Mouse (Mus musculus): ENCODE measurements around the gene Zfp867.

Zfp867 gene

GRCm38 (mm10) chr11:59472326-59472677, at the start of gene Zfp867:
Zfp867 (minus strand) TSS chr11:59472474.
- peak; percentile 85 for DNase-seq (ENCODE audit: low spot score)

- DNase-seq (ENCODE audit: low spot score): no peak
Measured at GRCm38 (mm10) chr11:59519741-59520495, 47.6 kb upstream of the Zfp867 start.

DNA sequence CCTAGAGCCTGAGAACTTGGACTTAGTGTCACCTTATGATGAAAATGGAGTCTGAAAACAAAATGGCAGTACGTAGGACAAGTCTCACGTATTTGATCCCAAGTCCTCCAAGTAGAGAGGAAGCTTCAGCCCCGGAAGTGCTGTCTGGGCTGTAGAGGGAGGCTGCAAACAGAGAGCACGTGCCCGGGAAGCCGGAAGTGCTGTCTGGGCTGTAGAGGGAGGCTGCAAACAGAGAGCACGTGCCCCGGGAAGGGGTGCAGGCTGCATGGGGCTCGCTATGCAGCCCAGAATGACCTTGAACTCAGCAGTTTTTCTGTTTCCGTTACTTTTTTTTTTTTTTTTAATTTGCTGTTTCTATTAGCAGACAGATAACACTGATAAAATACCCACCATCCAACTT, 46.0 kb upstream of the Zfp867 start:
- DNase-seq (ENCODE audit: low spot score): peak; percentile 42

- DNase-seq (ENCODE audit: low spot score): no peak
Measured at GRCm38 (mm10) chr11:59517441-59517840, 45.2 kb upstream of the Zfp867 start.

DNA sequence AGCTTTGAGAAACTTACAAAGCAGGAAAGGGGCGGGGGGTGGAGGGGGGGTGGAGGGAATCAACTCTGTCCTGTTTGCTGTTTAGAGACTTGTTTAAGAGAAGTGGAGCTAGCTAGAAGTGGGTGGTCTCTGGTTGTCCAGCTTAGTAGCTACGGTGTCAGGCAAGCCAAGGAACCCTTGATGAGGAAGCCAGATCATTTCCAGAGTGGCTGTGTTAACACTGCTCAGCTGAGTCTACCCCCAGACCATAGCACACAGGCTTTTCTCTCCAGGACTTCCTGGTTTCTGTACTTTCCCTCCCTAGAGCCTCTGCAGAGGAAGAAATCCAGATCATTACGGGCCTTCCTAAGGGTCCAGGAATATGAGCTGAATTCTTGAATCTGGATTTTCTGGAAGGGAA, 42.5 kb upstream of the Zfp867 start:
- no peak for DNase-seq (ENCODE audit: low spot score)

GRCm38 (mm10) chr11:59514381-59514780, 42.1 kb upstream of the Zfp867 start:
- no peak for DNase-seq (ENCODE audit: low spot score)

DNA sequence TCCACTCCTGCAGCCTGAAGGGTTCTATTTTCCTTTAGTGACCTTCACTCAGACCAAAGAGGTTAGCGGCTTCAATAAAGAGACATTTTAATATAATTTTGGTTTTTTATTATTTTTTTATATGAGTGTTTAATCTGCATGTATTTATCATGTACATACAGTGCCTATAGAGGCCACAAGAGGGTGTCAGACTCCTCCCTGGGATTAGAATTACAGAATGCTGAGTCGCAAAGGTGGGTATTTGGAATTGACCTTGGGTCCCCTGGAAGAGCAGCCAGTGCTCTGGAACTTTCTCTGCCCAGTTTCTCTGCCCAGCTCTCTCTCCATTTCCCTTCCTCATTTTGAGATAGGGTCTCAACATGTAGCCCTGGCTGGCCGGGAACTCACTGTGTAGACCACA, 41.3 kb upstream of the Zfp867 start:
- DNase-seq (ENCODE audit: low spot score): no peak

GRCm38 (mm10) chr11:59512733-59513132, 40.5 kb upstream of the Zfp867 start:
- DNase-seq (ENCODE audit: low spot score): no peak

DNA sequence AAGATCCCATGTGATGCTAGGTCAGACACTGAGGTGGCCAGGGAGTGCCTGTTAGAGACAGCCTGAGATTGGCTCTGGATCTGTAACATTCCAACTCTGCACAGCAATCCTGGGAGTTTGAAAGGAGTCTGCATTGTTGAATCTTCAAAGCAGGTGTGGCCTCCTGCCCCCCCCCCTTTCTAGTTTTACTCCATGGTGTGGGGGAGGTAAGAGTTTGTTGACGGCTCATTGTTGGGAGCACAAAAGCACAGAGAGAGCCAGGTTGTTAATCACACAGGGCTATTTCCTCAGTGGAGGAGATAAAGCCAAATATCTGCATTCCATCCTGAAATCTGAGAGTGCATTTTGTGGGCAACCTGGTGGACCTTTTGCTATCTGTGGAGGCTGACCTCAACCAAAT, 39.3 kb upstream of the Zfp867 start:
- no peak for DNase-seq (ENCODE audit: low spot score)

- no peak for DNase-seq (ENCODE audit: low spot score)
Measured at GRCm38 (mm10) chr11:59506713-59507074, 34.4 kb upstream of the Zfp867 start.

- DNase-seq (ENCODE audit: low spot score): peak; percentile 67
Measured at GRCm38 (mm10) chr11:59505839-59506712, 33.8 kb upstream of the Zfp867 start.

GRCm38 (mm10) chr11:59505351-59505838, 33.1 kb upstream of the Zfp867 start:
- peak; percentile 62 for DNase-seq (ENCODE audit: low spot score)

DNA sequence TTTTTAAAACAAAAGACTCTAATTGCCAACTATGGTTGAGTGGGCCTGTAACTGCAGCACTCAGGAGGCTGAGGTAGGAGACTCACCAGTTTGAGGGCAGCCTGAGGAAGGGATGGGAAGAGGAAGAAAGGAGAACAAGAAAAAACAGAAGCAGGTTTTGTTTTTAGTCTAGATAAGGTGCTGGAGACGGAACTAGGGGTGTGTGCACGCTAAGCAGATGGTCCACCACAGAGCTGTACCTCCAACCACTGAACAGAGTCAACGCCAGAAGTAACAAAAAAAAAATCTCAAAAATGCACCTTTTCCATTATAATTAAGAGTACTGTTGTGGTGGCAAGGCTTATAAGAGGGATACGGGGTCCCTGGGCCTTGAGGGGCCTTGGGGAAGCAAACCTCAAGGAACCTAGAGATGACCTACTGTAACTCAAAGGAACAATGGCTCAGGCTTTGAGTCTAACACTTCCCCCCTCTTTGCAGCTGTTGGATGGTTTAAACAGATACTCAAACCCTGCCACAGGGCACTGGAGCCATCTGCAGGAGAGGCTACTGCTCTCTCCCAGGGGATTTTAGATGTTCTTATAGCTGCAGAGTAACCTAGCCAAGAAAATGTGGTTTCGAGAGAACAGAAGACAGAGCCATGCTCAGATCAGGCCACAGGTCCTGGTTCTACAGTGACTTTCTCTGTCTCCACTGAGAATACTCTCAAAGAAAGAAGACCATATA, 29.9 kb upstream of the Zfp867 start:
- no peak for DNase-seq (ENCODE audit: low spot score)

GRCm38 (mm10) chr11:59497747-59498146, 25.5 kb upstream of the Zfp867 start:
- no peak for DNase-seq (ENCODE audit: low spot score)

GRCm38 (mm10) chr11:59496672-59497310, 24.5 kb upstream of the Zfp867 start:
- DNase-seq (ENCODE audit: low spot score): no peak

GRCm38 (mm10) chr11:59486222-59486621, 13.9 kb upstream of the Zfp867 start:
- DNase-seq (ENCODE audit: low spot score): no peak

DNA sequence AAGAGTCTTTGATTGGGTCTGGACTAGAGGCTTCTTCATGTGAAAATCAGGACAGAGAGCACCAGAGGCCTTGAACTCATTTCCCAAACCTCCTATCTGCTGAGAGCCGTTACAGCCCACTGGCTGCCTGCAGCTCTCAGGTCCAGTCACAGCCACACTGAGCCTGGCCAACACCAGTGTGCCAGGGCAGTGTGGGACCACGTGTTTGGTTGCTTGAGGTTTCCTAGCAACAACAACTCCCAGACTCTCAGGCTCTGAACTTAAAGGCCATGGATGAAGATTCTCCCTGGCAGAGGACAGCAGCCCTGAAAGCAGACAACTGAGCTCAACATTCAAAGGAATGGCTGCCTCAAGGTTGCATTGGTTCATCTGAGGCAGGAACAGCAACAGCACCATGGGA, 13.4 kb upstream of the Zfp867 start:
- no peak for DNase-seq (ENCODE audit: low spot score)

DNA sequence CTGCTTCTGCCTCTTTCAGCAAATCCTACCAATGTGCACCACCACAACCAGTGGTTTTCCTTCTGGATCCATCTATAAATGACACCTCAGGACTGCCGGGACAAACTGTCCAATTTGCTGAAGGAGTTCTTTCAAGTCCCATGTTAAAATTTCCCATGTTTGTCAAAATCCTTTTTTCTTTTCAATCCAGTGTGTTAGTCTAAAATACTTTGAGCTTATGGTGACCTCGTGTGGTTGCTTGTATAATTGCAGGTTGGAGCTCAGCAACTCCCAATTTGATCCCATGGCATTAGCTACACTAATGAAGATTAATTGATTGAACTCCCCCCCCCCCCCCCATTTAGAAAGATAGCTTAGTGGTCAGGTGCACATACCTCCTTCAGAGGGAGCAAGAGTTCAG, 10.9 kb upstream of the Zfp867 start:
- DNase-seq (ENCODE audit: low spot score): peak; percentile 35

DNA sequence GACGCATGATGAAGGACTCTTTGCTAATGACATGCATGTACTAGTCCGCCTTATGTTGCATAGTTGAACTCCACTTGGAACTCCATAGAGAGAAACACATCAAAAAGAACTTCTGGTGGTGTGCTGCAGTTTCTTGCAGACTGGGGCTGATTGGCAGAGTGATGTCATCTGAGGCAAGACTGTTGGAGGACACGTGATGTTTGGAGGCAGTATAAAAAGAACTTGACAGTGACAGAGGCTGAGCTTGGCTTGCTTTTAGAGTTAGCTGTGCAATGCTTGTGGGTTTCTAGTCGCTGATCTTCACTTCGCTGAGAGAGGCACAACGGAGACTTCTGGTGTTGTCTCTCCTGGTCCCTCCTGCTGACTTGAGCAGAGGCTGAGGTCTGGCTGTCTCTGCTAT, 5.0 kb upstream of the Zfp867 start:
- no peak for DNase-seq (ENCODE audit: low spot score)

DNA sequence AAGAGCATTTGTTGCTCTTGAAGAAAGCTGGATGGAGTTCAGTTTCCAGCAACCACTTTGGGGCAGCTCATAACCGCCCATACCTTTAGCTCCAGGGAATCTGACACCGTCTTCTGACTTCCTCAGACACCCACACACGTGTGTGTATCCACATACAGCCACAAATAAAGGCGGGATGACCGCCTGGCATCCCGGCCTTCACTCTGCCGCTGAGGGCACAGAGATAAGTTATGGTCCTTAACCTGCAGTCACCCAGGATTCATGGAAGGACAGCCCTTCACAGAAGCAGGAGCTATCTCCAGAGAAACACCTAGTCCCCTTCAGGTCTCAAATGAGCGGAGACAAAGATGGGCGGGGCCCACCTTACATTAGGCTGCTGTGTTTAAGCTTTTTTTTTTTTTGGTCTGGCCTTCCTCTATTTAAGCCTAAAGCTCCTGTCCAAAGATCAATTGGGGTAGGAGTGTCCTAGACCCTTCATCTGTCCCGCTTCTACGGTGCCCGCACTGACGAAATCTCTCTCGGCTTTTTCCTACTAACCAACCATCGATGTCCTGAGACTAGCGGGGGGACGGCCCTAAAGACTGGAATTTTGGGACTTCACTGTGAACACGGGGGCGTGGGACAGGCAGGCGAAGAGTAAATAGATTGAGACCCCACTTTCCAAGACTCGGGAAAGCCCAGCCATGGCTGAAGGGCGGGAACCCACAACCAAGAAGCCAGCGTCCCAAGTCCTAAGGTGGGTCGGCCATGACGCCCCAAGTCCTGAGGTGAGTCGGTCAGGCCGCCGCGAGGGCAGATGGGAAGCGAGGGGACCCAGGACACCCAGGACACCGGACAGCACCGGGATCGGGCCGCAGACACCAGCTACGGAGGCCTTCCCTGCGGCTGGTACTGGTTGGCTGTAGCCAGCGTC, 605 bp downstream of the Zfp867 start:
- no peak for DNase-seq (ENCODE audit: low spot score)

- no peak for DNase-seq (ENCODE audit: low spot score)
Measured at GRCm38 (mm10) chr11:59460459-59460858, 11.8 kb downstream of the Zfp867 start.

Data from T-cell, adult 2 months (primary cell).